Mouse (Mus musculus): ENCODE measurements around the gene Odf2. TPM values are rescaled to one million over a fixed set of nuclear protein-coding genes. Genes with fewer than 3 reads are reported as not detected.

The Odf2 gene
- polyA plus RNA-seq, 1 experiment from 2014 or later, result 33.1 TPM

DNA sequence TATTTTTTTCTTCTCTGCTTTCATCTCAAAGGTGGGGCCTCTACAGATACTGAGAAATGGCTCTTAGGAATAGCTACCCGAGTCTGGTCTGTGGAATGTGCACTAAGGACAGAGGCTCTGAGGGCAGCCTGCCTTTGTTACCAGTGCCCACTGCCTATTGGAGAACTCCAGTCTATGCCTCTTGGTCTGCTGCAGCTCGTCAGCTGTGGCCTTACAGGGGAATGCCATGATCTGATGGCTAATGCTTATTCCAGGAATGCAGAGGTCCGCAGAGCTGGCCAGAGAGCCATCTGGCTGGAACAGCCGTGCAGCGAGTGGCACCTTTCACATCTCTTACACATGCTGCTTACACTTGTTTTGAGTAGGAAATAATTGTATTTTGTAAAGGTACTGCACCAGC lies 78.7 kb downstream of the Odf2 start:
- Histone ChIP-seq H3K9ac (ENCODE audit: low read depth, low read length) (no peak overlapping the region), H3K4me1 (replicated peaks; ENCODE audit: insufficient read depth, low read length) (peaks cover 24% of the 10 kb centered on the region), H3K9me3 (replicated peaks; ENCODE audit: low read length) (no peaks in the 10 kb centered on the region), H3K27ac (peak overlapping the region; percentile 62; the same call in 1 of the 2 replicates), H3K36me3 (ENCODE audit: insufficient read depth, low read length) (peaks cover 7% of the 10 kb centered on the region), H3K4me2 (ENCODE audit: low read length) (peak overlapping the region; percentile 72), H3K4me3 (replicated peaks; ENCODE audit: low read depth, low read length) (peak overlapping the region; percentile 98; the same call in 1 of the 2 replicates), H3K27me3 (ENCODE audit: insufficient read depth, low read length) (no peaks in the 10 kb centered on the region)
- no peak for ATAC-seq (replicated peaks; ENCODE audit: low FRiP score, low read depth)
- 33% methylated on average over 5 of the region's 5 CpGs for WGBS
- peak; percentile 53 for DNase-seq (ENCODE audit: low spot score)
- TF ChIP-seq CTCF (IDR thresholded peaks at IDR 0.05; ENCODE audit: low read depth), result no peak

DNA sequence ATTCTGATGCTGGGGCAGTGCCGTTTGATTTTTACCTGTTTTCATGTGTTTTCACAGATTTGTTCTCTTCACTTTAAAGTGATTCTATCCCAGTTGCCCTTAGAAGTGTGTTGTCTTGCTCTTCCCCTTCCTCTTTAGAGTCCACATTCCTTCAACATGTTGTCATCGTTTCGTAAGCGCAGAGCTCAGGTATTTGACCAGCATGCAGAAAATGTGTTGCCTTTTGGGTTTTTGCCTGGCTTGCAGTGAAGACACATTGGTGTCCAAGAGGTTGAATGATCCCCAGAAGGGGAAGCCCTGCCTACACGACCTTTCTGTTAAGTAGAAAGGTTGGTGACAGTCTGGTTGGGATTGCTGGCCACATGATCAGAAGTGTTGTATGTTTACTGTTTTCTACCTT lies 79.6 kb downstream of the Odf2 start:
- Histone ChIP-seq H3K9ac (ENCODE audit: low read depth, low read length) (no peak overlapping the region), H3K4me3 (replicated peaks; ENCODE audit: low read depth, low read length) (no peak overlapping the region), H3K36me3 (ENCODE audit: insufficient read depth, low read length) (peaks cover 7% of the 10 kb centered on the region), H3K27ac (no peak overlapping the region), H3K4me1 (replicated peaks; ENCODE audit: insufficient read depth, low read length) (peaks cover 28% of the 10 kb centered on the region), H3K27me3 (ENCODE audit: insufficient read depth, low read length) (no peaks in the 10 kb centered on the region), H3K9me3 (replicated peaks; ENCODE audit: low read length) (no peaks in the 10 kb centered on the region), H3K4me2 (ENCODE audit: low read length) (no peak overlapping the region)
- 52% methylated on average over 5 of the region's 5 CpGs for WGBS
- ATAC-seq (replicated peaks; ENCODE audit: low FRiP score, low read depth), result no peak
- DNase-seq (ENCODE audit: low spot score), result peak; percentile 14
- no peak for TF ChIP-seq CTCF (IDR thresholded peaks at IDR 0.05; ENCODE audit: low read depth)

DNA sequence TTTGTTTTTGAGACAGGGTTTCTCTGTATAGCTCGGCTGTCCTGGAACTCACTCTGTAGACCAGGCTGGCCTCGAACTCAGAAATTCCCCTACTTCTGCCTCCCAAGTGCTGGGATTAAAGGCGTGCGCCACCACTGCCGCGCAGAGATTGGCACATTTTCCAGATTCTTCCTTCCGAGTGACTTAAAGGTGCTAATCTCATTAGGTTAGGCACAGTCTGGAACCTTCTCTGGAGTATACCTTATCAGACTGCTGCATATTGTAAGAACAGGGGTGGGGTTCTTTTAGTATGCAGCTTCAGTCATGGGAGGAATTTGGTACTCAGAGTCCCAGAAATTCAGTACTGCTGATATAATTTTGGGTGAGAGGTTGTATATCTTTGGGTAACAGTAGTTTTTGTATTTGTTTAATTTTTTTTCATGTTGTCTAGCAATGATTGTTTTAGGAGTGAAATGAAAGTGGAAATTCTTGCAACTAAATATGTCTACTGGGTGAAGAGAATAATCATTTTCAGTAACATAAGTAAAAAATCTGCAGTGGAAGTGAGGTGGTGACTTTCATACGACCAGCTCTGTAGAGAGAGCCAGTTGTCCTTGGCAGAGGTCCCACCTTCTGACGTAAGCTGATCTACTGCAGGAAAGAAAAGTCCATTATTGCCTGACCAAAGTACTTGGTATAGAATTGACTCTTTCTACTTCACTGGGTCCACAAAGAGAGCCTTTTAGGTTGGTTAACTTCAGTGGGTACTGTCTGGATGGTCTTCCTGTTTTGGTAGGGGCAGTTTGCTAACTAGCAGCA lies 83.0 kb downstream of the Odf2 start:
- Histone ChIP-seq H3K4me2 (ENCODE audit: low read length) (peak overlapping the region; percentile 19; the same call in 1 of the 2 replicates), H3K9me3 (replicated peaks; ENCODE audit: low read length) (no peaks in the 10 kb centered on the region), H3K27me3 (ENCODE audit: insufficient read depth, low read length) (no peaks in the 10 kb centered on the region), H3K36me3 (ENCODE audit: insufficient read depth, low read length) (peaks cover 11% of the 10 kb centered on the region), H3K4me3 (replicated peaks; ENCODE audit: low read depth, low read length) (no peak overlapping the region), H3K4me1 (replicated peaks; ENCODE audit: insufficient read depth, low read length) (peaks cover 17% of the 10 kb centered on the region), H3K27ac (peak overlapping the region; percentile 63), H3K9ac (ENCODE audit: low read depth, low read length) (no peak overlapping the region)
- peak; percentile 44; the same call in 1 of the 2 replicates for ATAC-seq (replicated peaks; ENCODE audit: low FRiP score, low read depth)
- peak; percentile 80 for DNase-seq (ENCODE audit: low spot score)
- WGBS, result 60% methylated on average over 9 of the region's 9 CpGs
- TF ChIP-seq CTCF (IDR thresholded peaks at IDR 0.05; ENCODE audit: low read depth), result no peak

DNA sequence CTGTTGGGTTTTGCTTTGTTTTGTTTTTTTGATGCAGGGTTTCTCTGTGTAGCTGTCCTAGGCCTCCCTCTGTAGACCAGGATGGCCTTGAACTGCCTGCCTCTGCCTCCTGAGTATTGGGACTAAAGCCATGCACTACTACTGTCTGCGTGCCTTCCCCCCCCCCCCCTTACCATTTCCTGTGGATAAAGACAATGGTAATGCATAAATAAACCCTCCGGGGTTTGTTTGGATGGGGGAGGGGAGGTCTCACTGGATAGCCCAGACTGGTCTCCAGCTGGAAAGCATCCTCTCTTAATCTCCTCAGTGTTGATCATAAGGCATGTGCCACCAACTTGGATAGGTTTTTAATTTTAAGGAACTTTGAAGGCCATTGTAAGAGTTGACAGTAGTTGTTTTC lies 84.5 kb downstream of the Odf2 start:
- no peak overlapping the region for H3K4me3 ChIP-seq (replicated peaks; ENCODE audit: low read depth, low read length)
- H3K36me3 ChIP-seq (ENCODE audit: insufficient read depth, low read length), result peaks cover 12% of the 10 kb centered on the region
- peak; percentile 33 for DNase-seq (ENCODE audit: low spot score)
- peaks cover 9% of the 10 kb centered on the region for H3K4me1 ChIP-seq (replicated peaks; ENCODE audit: insufficient read depth, low read length)
- H3K27me3 ChIP-seq (ENCODE audit: insufficient read depth, low read length), result no peaks in the 10 kb centered on the region
- WGBS, result 33% methylated on average over 2 of the region's 2 CpGs
- no peak overlapping the region for H3K9ac ChIP-seq (ENCODE audit: low read depth, low read length)
- no peaks in the 10 kb centered on the region for H3K9me3 ChIP-seq (replicated peaks; ENCODE audit: low read length)
- no peak overlapping the region for H3K4me2 ChIP-seq (ENCODE audit: low read length)
- no peak overlapping the region for H3K27ac ChIP-seq
- ATAC-seq (replicated peaks; ENCODE audit: low FRiP score, low read depth), result no peak
- TF ChIP-seq CTCF (IDR thresholded peaks at IDR 0.05; ENCODE audit: low read depth), result no peak

DNA sequence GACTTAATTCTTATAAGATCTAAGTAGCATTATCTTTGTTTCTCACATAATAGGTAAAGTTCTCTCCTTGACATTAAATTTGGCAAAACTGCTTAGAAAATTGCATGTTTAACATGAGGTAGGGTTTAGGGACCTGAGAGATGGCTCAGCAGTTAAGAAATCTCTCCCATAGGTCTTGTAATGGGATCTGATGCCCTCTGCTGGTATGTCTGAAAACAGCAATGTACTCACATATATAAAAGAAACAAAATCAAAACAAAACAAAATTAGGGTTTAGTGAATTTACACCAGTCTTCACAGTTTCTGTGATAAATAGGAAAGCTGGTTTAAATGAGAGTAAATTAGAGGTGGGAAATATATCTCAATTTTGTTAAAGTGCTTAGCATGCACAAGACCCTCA lies 88.3 kb downstream of the Odf2 start:
- Histone ChIP-seq H3K4me1 (replicated peaks; ENCODE audit: insufficient read depth, low read length) (peaks cover 8% of the 10 kb centered on the region), H3K4me2 (ENCODE audit: low read length) (no peak overlapping the region), H3K9me3 (replicated peaks; ENCODE audit: low read length) (no peaks in the 10 kb centered on the region), H3K27ac (no peak overlapping the region), H3K4me3 (replicated peaks; ENCODE audit: low read depth, low read length) (no peak overlapping the region), H3K27me3 (ENCODE audit: insufficient read depth, low read length) (no peaks in the 10 kb centered on the region), H3K9ac (ENCODE audit: low read depth, low read length) (no peak overlapping the region), H3K36me3 (ENCODE audit: insufficient read depth, low read length) (peaks cover 40% of the 10 kb centered on the region)
- peak; percentile 87 for TF ChIP-seq CTCF (IDR thresholded peaks at IDR 0.05; ENCODE audit: low read depth)
- no peak for ATAC-seq (replicated peaks; ENCODE audit: low FRiP score, low read depth)
- peak; percentile 83 for DNase-seq (ENCODE audit: low spot score)

DNA sequence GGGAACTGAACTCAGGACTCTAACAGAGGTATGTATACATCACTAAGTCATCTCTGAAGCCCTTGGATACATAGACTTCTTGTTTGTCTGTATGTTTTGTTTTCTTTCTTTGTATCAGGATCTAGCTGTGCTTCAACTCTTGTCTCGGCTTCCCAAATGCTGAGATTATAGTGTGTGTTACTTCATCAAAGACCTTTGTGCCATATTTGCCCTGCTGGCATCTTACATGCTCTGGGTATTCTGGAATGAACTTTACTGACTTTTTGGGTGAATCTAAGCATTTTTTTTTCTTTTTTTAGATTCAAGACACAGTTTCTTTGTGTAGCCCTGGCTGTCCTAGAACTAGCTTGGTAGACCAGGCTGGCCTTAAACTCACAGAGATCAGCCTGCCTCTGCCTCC lies 91.6 kb downstream of the Odf2 start:
- Histone ChIP-seq H3K4me2 (ENCODE audit: low read length) (no peak overlapping the region), H3K9ac (ENCODE audit: low read depth, low read length) (no peak overlapping the region), H3K27me3 (ENCODE audit: insufficient read depth, low read length) (no peaks in the 10 kb centered on the region), H3K27ac (no peak overlapping the region), H3K4me3 (replicated peaks; ENCODE audit: low read depth, low read length) (no peak overlapping the region), H3K4me1 (replicated peaks; ENCODE audit: insufficient read depth, low read length) (no peaks in the 10 kb centered on the region), H3K9me3 (replicated peaks; ENCODE audit: low read length) (no peaks in the 10 kb centered on the region), H3K36me3 (ENCODE audit: insufficient read depth, low read length) (peaks cover 67% of the 10 kb centered on the region)
- no peak for TF ChIP-seq CTCF (IDR thresholded peaks at IDR 0.05; ENCODE audit: low read depth)
- DNase-seq (ENCODE audit: low spot score) (no peak), ATAC-seq (replicated peaks; ENCODE audit: low FRiP score, low read depth) (no peak)
- 89% methylated on average over 1 of the region's 1 CpGs for WGBS

Small RNA genes within 50 kb of the gene (microRNA-seq; reads per million reads assigned to microRNA genes)
- not detected for gene Mir219a-2
- not detected for gene Mir219b

Other genes with a start within 250 kb of the Odf2 start
- gene Gm13420, start 137.5 kb upstream of the Odf2 start, polyA plus RNA-seq (2015; fragmentation: Nextera tagmentation; extraction: Ambion mirVana), result 3.8 and 4.5 TPM in 2 replicates
- 0.41 TPM in 1 of 2 replicates, not detected in the other for gene Gm13547, start 129.9 kb upstream of the Odf2 start, polyA plus RNA-seq (2015; fragmentation: Nextera tagmentation; extraction: Ambion mirVana)
- gene Coq4, start 101.7 kb upstream of the Odf2 start, polyA plus RNA-seq (2015; fragmentation: Nextera tagmentation; extraction: Ambion mirVana), result 29.3 and 31.1 TPM in 2 replicates
- 24.1 and 25.9 TPM in 2 replicates for gene Trub2, start 100.7 kb upstream of the Odf2 start, polyA plus RNA-seq (2015; fragmentation: Nextera tagmentation; extraction: Ambion mirVana)
- gene Slc27a4, start 86.6 kb upstream of the Odf2 start, polyA plus RNA-seq (2015; fragmentation: Nextera tagmentation; extraction: Ambion mirVana), result 15.0 and 15.5 TPM in 2 replicates
- gene Urm1, start 69.1 kb upstream of the Odf2 start, polyA plus RNA-seq (2015; fragmentation: Nextera tagmentation; extraction: Ambion mirVana), result 26.1 and 29.0 TPM in 2 replicates
- 10.2 and 10.3 TPM in 2 replicates for gene Cercam, start 20.1 kb upstream of the Odf2 start, polyA plus RNA-seq (2015; fragmentation: Nextera tagmentation; extraction: Ambion mirVana)
- 31.2 and 37.5 TPM in 2 replicates for gene Gle1, start 46.2 kb downstream of the Odf2 start, polyA plus RNA-seq (2015; fragmentation: Nextera tagmentation; extraction: Ambion mirVana)
- 92.4 and 94.3 TPM in 2 replicates for gene Sptan1, start 76.3 kb downstream of the Odf2 start, polyA plus RNA-seq (2015; fragmentation: Nextera tagmentation; extraction: Ambion mirVana)
- gene Wdr34, start 159.7 kb downstream of the Odf2 start, polyA plus RNA-seq (2015; fragmentation: Nextera tagmentation; extraction: Ambion mirVana), result 26.2 and 29.1 TPM in 2 replicates
- gene Set, start 168.2 kb downstream of the Odf2 start, polyA plus RNA-seq (2015; fragmentation: Nextera tagmentation; extraction: Ambion mirVana), result 411 and 412 TPM in 2 replicates
- 5.7 and 6.4 TPM in 2 replicates for gene Pkn3, start 188.5 kb downstream of the Odf2 start, polyA plus RNA-seq (2015; fragmentation: Nextera tagmentation; extraction: Ambion mirVana)
- gene Zdhhc12, start 204.4 kb downstream of the Odf2 start, polyA plus RNA-seq (2015; fragmentation: Nextera tagmentation; extraction: Ambion mirVana), result 31.8 and 37.0 TPM in 2 replicates
- 4.4 and 4.9 TPM in 2 replicates for gene Zer1, start 235.4 kb downstream of the Odf2 start, polyA plus RNA-seq (2015; fragmentation: Nextera tagmentation; extraction: Ambion mirVana)
- 6.4 and 6.6 TPM in 2 replicates for gene Tbc1d13, start 244.5 kb downstream of the Odf2 start, polyA plus RNA-seq (2015; fragmentation: Nextera tagmentation; extraction: Ambion mirVana)

All from kidney, postnatal 0 days (tissue).